Mouse (Mus musculus) mouse embryonic stem cell (cell line): ENCODE data around the gene Capn15.

Experiments used
- in situ Hi-C, 2 experiments: fragments of 300-500 bp; cut with MboI; formaldehyde crosslinking; loops; 1 replicate in 1 of 2; 3 replicates in 1 of 2; pipeline ENCODE4 v1.14.3; 2019 to 2020; ENCODE audit warnings: low sequenced_read_pairs in 2 of 2, low pct_unique_long_range_greater_than_20kb in 1 of 2, mixed read lengths in 1 of 2; ENCODE audit not compliant: unreplicated experiment in 1 of 2

Gene Capn15

DNA sequence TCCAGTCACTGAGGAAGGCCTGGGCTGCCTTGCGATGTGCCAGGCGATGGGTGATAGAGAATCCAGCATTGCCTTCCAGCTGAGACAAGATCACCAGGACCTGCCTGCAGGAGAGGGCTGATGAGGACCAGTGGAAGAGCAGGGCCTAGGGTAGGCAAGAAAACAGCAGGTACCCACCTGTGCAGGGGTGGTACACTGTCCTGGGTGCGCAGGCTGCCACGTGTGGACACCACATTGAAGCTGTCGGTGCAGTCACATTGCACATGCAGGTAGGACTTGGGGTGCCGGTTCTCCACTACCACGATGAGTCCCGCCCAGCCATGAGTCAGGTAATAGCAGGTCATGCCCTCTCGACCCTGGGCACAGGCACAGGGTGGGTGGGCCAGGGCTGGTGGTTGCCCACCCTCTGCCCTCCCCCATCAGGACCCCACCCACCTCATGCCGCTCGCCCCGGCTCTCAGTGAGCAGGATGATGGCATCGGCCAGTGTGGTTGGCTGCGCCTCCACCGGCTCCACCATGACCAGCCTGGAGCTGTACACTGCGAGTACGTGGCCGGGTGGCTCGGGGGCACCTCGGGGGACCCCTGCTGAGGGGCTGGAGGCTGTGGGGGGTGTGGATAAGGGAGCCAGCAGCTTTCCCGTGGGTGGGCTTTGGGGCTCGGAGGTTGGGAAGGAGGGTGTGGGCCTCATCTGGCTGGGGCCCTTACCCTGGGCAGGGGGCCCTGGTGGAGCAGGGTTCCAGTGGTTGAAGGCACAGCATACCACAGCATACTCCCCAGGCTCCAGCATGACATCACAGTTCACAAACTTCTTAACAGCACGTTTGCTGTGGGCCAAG, 25.7 kb downstream of the Capn15 start:
- in situ Hi-C loops: no loop called here

DNA sequence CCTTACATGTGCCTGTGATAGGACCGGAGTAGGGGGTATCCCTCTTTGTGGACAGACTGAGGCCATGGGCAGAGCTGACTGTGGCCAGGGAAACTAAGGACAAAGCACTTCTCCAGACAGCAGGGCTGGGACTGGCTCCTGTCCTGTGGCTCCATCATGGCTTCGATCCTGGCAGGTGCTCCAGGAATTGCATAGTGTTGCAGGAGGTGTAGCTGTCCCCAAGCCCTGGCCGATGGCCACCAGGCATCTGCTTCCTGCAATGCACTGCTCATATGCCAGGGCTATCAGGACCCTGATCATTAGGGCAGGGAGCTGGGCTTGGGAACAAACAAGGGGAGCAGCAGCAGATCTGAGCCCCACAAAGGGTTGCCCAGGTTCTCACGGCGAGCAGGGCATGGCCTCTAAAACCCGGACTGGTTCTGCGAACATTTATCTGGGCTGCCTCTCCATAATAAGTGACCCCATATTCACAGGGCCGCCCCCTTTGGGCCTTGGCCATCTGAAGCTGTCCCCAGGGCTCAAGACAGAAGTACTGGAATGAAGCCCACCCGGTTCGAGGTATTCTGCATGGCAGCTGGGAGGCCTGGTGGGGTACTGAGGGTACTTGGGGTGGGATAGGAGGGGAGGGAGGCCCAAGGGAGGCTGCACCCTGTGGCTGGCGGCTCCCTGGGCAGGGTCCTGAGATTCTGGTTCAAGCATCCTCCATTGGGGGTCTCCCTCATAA, 26.7 kb downstream of the Capn15 start:
- in situ Hi-C loops: no loop called here

DNA sequence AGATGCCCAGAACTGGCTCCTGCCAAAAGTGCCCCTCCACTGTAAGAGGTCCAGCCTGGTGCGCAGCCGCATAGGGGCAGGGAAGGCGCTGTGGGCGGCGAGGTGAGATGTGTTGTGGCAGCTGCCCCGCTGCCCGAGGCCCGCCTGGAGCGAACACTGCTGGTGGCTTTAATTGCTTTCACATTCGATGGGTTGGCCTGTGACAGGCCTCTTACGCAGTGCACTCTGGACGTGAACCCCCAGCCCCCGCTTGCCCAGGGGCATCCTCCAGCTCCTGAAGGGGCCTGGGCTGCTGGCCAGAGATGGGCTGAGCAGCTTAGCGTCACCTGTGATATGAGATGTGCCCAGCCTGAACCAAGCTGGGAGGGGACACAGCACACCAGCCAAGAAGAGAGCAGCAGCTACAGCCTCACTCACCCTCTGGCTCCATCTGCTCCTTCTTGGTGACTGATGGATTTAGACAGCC, 28.0 kb downstream of the Capn15 start:
- in situ Hi-C loops: no loop called here

DNA sequence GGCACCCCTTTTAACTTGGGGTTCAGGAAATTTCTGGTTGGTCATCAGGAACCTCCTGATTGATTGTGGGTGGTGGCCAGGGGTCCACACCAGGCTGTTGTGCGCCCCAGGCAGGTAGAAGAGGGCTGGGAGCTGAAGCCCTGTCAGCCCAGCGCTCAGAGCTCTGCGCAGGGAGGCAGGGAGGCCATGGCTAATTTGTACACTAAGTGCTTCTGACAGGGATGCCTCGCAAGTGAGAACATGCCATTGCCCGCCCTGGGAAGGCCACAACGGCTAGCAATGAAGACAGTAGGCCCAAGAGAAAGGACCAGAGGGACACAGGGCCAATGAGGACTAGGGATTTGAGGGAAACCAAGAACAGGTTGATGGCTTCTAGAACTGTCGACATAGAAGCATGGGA, 29.0 kb downstream of the Capn15 start:
- in situ Hi-C loops: no loop called here

DNA sequence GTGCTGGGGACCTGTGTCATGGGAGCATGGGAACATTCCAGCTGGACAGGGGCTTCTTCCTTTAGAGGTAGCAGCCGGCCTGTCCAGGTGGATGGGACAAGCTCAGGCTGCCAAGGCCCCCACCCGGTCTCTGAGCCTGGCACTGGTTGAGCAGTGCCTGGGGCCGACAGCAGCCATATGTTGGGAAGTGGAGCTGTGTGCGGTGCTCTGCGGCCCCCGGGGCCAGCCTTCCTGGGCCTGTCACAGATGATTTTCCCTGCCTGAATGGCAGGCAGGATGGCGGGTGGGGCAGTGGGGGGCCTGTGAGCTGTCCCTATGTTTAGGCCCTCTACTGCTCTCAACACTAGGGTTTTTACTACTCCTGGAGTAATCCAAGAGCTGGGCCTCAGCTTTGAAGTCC, 29.4 kb downstream of the Capn15 start:
- in situ Hi-C loops: no loop called here

DNA sequence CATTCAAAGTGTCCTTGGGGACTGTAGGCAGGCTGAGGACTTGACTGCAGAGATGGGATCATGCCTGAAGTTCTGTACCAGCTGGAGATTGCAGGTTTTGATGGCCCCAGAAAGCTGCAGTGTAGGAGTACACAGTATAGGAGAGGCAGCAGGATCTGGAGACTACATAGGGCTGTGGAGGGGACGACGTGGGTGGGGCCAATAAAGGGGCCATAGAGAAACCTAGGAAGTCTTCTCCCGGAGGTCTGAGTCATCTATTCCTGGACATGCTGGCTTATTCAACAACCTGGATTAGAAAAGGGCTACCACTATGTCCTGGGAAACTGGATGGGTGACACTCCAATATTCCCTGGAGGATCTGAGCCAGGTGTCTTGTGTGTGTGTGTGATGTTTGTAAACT, 29.9 kb downstream of the Capn15 start:
- in situ Hi-C loops: no loop called here

DNA sequence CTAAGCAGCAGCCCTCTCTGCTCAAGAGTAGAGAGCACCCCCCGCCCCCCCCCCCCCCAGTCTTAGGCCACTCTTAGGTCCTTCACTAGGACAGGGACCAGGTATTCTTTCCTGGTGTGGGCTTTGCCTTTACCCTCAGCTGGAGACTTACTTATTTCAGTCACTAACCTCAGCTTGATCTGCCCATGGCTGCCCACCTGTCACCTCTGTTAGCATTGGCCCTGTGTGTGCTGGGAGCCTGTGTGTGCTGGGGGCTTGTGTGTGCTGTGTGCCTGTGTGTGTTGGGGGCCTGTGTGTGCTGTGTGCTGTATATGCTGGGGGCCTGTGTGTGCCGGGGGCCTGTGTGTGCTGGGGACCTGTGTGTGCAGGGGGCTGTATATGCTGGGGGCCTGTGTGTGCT, 30.9 kb downstream of the Capn15 start:
- in situ Hi-C loops: no loop called here

DNA sequence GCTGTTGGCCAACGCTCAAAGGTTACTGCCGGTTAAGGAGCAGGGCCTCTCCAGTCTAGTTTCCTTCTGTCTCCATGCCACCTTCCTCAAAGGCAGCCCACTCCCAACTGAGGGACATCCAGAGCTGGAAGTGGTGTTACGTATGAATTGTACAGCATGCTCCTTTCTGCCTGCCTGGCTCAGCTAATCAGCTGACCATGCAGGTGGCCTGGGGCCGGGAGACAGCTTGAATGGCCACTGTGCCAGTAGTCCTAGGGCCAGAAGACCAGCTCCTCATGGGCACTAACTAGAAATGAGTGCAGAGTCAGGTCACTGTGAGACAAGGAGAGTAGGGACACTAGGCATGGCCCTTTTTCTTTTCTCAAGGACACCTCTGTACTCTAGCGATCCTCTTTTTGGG, 32.4 kb downstream of the Capn15 start:
- in situ Hi-C loops: no loop called here

DNA sequence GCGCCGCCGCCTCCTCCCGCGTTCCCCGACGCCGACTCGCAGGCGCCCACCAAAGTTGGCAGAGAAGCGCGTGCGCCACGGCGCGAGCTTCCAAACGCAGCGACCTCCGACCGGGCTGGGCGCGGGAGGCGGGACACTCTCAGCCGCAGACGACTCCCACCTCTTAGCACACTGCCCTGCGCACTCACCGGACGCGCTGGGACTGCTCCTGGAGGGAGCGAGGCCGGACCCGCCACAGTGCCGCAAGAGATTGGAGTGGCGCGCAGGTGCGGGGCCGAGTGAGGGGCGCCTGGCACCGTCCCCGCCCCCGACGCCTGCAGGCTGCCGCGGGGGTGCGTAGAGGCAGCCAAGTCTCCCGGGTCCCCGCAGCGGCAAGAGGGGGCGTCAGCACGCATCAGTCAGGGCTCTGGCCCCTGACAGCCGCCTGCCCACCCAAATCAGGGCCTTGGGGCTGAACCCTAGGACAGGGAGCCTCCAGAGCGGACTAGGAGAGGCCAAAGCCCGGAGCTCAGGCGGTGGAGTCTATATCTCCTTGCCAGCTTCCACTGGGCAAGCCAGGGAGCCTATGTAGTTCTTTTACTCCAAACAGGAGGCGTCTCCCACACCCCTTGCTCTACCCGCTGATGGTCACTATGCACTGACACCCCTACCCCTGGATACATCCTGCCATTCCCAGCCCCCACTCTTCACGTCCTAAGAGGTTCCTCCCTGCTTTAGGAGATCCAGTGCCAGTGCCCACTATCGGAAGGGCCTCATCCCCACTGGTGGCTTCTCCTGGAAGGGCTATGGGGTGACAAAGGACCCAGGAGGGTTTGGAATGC, 33.6 kb downstream of the Capn15 start, which contains the start of gene A930017K11Rik:
Gene A930017K11Rik, minus strand, starts transcription at position 763 of the 821 bp plus-strand sequence.
- in situ Hi-C loops: no loop called here

DNA sequence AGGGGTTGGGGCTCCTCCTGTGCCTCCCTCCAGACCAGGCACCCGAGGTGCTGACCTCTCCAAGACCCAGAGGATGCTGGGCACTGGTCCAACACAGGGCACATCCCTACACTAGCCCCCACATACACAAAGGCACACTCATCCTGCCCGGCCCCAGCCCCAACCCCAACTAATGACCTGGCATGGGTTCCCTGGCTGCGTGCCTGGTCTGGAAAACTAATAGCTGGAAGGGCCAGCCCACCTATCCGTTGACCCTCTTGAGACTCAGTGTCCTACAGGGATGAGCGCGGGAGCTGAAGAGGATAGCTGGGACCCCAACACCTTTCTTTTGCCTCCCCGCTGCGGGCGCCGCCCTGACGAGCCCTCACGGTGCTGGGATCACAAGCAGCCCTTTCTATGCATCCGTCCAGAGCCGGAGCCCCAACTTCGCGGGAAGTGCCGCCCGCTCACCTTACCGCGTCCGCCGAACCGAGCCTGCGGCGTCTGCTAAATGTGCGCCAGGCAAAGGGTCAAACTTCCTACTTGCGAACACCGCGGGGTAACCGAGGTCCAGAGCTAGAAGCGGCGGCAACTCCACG, 34.3 kb downstream of the Capn15 start:
- in situ Hi-C loops: no loop called here

DNA sequence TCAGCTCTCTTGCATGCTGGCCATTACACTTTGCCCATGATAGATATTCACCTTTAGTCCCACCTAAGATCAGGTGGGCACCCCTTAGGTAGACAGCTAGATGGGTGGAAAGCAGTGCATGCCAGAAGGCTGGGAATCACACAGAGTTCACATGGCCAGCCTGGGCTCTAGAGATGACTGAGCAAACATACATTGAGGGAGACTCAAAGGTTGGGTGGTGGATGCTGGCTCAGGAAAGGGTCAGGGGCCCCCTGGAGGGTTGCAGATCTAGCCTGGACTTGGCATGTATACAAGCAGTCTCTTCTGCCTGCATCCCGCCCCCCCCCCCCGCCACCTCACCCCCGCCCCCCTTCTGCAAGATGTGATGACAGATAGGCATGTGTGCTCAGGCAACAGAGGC, 34.9 kb downstream of the Capn15 start:
- in situ Hi-C loops: no loop called here

DNA sequence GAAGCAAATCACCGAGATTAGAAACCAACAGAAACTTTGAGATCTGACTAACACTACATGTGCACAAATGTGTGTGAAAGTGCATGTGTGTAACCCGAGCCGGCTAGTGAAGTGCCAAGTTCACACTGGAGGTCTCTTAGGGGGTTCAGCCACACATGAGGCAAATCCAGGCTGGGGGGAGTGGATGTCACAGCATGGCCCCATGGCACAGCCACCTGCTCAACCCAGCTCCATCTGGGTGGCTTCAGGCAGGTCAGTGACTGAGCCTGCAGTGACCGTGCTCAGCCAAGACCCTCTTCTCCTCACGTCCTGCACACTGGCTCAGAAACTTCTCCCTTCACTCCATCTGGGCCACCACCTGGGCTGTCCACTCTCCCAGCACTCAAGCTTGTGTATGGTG, 35.6 kb downstream of the Capn15 start:
- in situ Hi-C loops: no loop called here

DNA sequence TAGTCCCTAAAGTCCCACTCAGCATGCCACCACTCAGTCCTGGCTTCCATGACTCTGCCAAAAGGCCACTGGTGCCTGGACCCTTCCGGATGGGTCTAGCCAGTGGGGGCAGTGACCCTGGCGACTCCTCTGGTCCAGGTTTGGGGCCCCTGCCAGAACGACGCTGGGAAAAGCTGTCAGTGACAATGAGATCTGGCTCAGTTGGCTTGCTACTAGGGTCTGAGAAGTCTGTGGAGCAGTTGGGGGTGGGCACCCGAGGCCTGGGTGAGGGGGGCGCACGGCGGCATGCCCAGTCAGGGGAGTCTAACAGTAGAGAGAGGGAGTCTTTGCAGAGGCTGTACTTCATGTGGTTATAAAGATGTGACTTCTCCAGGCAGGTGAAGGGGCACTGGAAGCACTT, 37.5 kb downstream of the Capn15 start:
- in situ Hi-C loops: no loop called here

DNA sequence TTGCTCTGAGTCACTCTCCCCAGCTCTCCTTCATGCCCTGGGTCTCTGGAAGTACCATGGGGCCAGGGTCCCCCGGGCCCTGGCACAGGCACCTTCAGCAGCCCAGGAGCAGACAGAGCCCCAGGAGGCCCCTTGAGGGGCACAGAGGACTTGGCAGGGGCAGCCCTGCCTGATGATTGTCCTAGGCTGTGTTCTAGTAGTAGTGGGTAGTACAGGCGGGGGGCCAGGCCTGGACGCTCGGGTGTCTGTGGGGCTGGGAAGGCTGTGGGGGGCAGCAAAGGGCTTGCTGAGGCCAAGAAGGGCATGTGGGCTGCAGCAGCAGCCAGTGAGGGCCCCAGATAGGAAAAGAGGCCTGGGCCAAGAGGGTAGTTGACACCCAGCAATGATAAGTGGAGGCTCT, 38.0 kb downstream of the Capn15 start:
- in situ Hi-C loops: no loop called here

DNA sequence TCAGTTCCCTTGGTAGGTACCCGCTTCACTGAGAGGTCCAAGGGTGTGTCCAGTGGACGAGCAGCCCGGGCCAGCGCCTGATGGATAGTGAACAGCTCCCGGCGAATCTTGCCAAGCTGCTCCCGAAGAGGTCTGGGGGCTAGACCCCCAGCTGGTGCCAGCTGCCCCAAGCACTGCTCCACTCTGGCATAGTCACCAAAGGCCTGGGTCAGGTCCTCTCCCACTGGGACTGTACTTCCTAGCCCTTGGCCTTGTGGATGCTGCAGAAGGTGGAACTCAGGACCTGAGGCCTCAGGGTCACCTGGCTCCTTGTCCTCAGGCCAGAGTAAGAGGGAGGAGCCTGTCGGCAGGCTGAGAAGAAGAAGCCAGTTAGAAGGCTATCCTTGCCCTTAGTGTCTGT, 38.7 kb downstream of the Capn15 start:
- in situ Hi-C loops: no loop called here

DNA sequence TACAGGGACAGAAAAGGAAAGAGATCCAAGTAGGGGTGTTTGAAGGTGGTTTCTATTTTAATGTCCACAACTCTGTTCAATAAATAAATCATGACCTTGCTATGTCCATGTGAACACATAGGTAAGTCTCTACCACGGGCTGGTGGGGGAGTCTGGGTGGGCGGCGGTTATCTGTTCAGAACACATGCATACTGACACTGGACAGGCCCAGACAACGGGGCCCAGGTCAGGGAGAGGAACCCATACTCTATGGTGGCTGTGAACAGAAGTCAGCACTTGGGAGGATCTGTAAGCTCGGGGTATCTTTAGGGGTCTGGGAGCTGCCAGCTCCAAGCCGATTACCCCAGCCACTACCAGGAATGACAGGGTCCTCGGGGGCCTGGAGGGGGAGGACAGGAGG, 39.2 kb downstream of the Capn15 start:
- in situ Hi-C loops: no loop called here

DNA sequence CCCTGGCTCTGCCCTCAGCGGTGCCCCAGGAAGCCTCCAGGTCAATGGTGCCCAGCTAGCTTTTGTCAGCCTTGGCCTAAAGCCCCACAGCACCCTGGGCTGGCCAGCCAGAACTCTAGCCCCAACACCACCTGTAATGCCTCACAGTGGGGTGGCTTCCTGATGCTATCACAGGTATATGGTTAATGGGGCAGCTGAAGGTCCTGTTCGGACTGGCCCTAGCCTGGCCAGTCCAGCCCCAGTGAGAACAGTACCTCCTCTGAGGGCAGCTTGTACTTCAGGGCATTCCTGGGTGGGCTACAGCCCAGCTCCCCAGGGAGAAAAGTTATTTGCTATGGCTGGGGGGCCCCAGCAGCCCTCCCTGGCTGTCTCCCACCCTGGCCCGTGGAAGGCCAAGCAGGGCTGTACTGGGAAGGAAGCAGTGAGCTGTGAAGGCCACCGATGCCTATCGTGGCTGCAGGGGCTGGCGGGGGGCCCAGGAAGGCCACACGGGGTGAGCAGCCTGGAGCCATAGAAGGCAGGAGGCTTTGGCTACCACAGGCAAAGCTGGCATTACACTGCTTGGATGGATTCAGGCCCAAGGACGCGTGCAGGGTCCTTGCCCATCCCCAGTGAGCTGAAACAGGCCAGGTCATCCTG, 40.0 kb downstream of the Capn15 start:
- in situ Hi-C loops: no loop called here

DNA sequence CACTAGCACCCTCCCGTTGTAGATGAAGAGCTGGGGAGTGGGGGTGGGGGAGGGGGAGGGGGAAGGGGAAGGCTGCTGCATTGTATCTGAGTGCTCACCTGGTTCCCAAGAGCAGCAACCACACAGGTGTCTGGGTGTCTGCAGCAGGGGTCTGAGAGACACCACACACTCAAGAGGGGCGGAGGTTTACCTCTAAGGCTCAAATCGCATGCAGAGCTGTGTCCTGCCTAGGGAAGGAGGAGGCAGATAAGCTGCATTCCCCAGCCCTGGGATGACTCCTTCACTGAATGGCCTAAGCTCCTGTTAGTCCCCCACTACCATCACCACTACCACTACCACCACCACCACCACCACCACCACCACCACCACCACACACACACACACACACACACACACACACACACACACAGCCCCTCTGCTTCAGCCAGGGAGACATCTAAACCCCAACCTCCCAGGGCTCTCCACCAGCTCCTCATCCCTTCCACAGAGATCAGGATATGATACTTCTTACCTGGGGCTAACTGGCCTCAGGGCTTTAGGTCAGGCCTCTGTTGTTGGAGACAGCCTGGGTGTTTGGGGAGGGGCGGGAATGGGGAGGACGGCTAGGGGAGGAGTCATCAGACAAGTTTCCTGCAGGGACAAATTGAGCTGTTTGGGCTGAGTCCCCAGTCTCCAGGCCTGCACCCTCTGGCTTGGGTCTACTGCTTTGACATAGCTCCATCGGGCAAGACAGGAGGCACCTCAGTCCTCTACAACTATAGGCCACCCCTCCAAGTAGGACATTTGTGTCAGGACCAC, 41.0 kb downstream of the Capn15 start, which contains the start of the genes Pigq and Nhlrc4:
Gene Pigq, minus strand, starts transcription at position 571 of the 798 bp plus-strand sequence.
Gene Nhlrc4, minus strand, starts transcription at position 596 of the 798 bp plus-strand sequence.
- in situ Hi-C loops: no loop called here
